Mouse (Mus musculus): Measurements from ENCODE around the gene Vegfc.

The Vegfc gene

GRCm38 (mm10) chr8:54216250-54216649, 138.8 kb downstream of the Vegfc start:
- DNase-seq, result no peak

- no peak for DNase-seq
These were observed 151.4 kb downstream of the Vegfc start for GRCm38 (mm10) chr8:54228801-54229204.

- DNase-seq, result no peak
These were observed 153.2 kb downstream of the Vegfc start for GRCm38 (mm10) chr8:54230638-54231037.

GRCm38 (mm10) chr8:54233316-54233715, 155.9 kb downstream of the Vegfc start:
- DNase-seq, result no peak

Data from cerebellum, adult 9-10 months (tissue).